Mouse (Mus musculus) embryonic facial prominence, embryonic 10.5 days (tissue): Measurements from ENCODE around the gene Glycam1. TPM values are rescaled to one million over a fixed set of nuclear protein-coding genes. Genes with fewer than 3 reads are reported as not detected.

Experiments
- DNase-seq: peaks from one replicate; pipeline ENCODE4 v3.0.0-alpha.2; 2017; ENCODE audit warnings: low spot score
- H3K27ac ChIP-seq: fragments of 300-500 bp; sonication (generic); replicated peaks from 2 replicates; pipeline ENCODE4 v1.5.1; 2016; ENCODE audit warnings: mild to moderate bottlenecking
- H3K27me3 ChIP-seq: fragments of 300-500 bp; sonication (generic); replicated peaks from 2 replicates; pipeline ENCODE4 v1.6.1; 2016; ENCODE audit warnings: low read depth, mild to moderate bottlenecking; ENCODE audit not compliant: poor library complexity, severe bottlenecking
- H3K36me3 ChIP-seq: fragments of 300-500 bp; sonication (generic); replicated peaks from 2 replicates; pipeline ENCODE4 v1.6.1; 2016; ENCODE audit warnings: mild to moderate bottlenecking, moderate library complexity
- H3K4me1 ChIP-seq: fragments of 300-500 bp; sonication (generic); 2 replicates; pipeline ENCODE4 v1.6.1; 2016
- H3K4me3 ChIP-seq: fragments of 300-500 bp; sonication (generic); 2 replicates; pipeline ENCODE4 v1.5.1; 2016; ENCODE audit warnings: mild to moderate bottlenecking, moderate library complexity
- H3K9me3 ChIP-seq: fragments of 300-500 bp; sonication (generic); 2 replicates; pipeline ENCODE4 v1.6.1; 2016; ENCODE audit warnings: mild to moderate bottlenecking
- WGBS: fragments of 180-500 bp; shearing (Covaris S2); methylation state at CpG from one replicate; pipeline ENCODE4 v1.1.7; 2016; 5-methylcytosine and 5-hydroxymethylcytosine counted together
- polyA plus RNA-seq: library from polyadenylated mRNA; unstranded; fragments of >200 nt; fragmentation: Nextera tagmentation; extraction: Ambion mirVana; gene quantifications from 2 replicates; pipeline ENCODE4 v1.2.1, GENCODE M21; 2016

The Glycam1 gene
- polyA plus RNA-seq, 1 experiment from 2014 or later: not detected

DNA sequence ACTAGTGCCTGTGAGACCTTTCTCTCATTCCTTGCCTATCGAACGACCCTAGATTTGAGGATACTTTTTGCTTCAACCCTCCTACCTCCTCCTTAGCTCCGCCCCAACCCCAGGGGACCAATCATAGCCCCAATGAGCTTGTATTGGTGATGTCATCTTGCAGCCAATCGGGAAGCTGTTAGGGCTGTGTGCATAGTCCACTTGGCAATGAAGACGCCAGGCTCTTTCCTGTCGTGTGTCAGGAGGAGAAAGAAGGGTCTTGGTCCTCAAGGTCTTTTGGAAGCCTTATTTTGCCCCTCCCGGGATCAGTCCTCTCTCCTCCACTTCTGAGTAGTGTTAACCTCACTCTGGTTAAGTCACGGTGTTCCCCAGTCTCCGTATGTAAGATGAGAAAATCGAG, 50.8 kb downstream of the Glycam1 start:
- Histone ChIP-seq H3K4me1 (peaks cover 31% of the 10 kb centered on the region), H3K27ac (peak overlapping the region; percentile 76), H3K9me3 (no peaks in the 10 kb centered on the region), H3K4me3 (peak overlapping the region; percentile 56), H3K27me3 (peaks cover 25% of the 10 kb centered on the region; the same call in 1 of the 2 replicates), H3K36me3 (no peaks in the 10 kb centered on the region)
- peak; percentile 86 for DNase-seq
- 3% methylated on average over 10 of the region's 10 CpGs for WGBS

DNA sequence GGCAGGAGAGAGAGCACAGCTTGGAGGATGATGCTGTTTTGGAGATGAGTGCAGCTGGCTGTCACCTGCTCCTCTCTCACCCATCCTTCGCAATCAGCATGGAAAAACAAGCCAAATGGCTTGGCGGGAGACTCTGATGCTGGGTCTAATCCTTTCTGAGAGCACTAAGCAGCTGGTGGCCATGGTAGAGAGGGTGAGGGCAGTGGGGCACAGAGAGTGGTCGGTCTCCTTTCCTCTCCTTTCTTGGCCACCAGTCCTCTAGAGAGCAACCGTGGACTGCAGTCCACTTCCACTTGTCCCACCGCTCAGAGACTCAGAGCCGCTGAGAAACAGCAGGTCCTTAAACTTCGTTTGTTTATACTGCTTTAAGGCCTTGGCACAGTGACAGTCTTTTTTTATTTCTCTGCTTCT, 51.3 kb downstream of the Glycam1 start:
- 5% methylated on average over 7 of the region's 7 CpGs for WGBS
- H3K9me3 ChIP-seq: no peaks in the 10 kb centered on the region
- H3K36me3 ChIP-seq: no peaks in the 10 kb centered on the region
- H3K27ac ChIP-seq: peak overlapping the region; percentile 76
- no peak for DNase-seq
- H3K4me1 ChIP-seq: peaks cover 26% of the 10 kb centered on the region
- peaks cover 25% of the 10 kb centered on the region; the same call in 1 of the 2 replicates for H3K27me3 ChIP-seq
- H3K4me3 ChIP-seq: peak overlapping the region; percentile 56

Other genes with a start within 250 kb of the Glycam1 start
- gene Zfp385a, start 225.0 kb downstream of the Glycam1 start, polyA plus RNA-seq: 22.1 and 22.7 TPM in 2 replicates
- 29.5 and 29.7 TPM in 2 replicates for gene Itga5, start 198.3 kb downstream of the Glycam1 start, polyA plus RNA-seq
- not detected in 2 replicates for gene Gtsf1, start 134.6 kb downstream of the Glycam1 start, polyA plus RNA-seq
- not detected in 2 replicates for gene Gtsf2, start 116.6 kb downstream of the Glycam1 start, polyA plus RNA-seq
- gene Nckap1l, start 111.3 kb downstream of the Glycam1 start, polyA plus RNA-seq: 1.1 and 1.3 TPM in 2 replicates
- 6.0 and 10.4 TPM in 2 replicates for gene Pde1b, start 62.0 kb downstream of the Glycam1 start, polyA plus RNA-seq
- gene Ppp1r1a, start 27.1 kb downstream of the Glycam1 start, polyA plus RNA-seq: 14.3 and 16.4 TPM in 2 replicates
- not detected in 2 replicates for gene Mucl1, start 190.4 kb upstream of the Glycam1 start, polyA plus RNA-seq